Mouse (Mus musculus): ENCODE measurements at regions not wholly inside any gene's neighbourhood (a gene's known extent, or its start where the extent isn't known, plus 50 kb on each side); places are given as distances from the start of the nearest gene placed in this dataset.

- no peak for ATAC-seq (ENCODE audit: insufficient number of reproducible peaks, low FRiP score, low TSS enrichment, low read depth)
- no peak overlapping the region for H3K9ac ChIP-seq
- no peaks in the 10 kb centered on the region for H3K4me1 ChIP-seq
- H3K4me3 ChIP-seq: no peak overlapping the region
- H3K36me3 ChIP-seq: no peaks in the 10 kb centered on the region
- no peak overlapping the region for H3K4me2 ChIP-seq
- no peaks in the 10 kb centered on the region for H3K9me3 ChIP-seq
- no peak overlapping the region for H3K27ac ChIP-seq
- H3K27me3 ChIP-seq: no peaks in the 10 kb centered on the region
- 53% methylated on average over 1 of the region's 1 CpGs for WGBS
Observed at GRCm38 (mm10) chr6:109533526-109533925, 705.1 kb downstream of the Edem1 start.

- ATAC-seq (ENCODE audit: insufficient number of reproducible peaks, low FRiP score, low TSS enrichment, low read depth): 0 out of 2 replicates have a peak, but pooled peaks have one; percentile 35
- Histone ChIP-seq H3K4me1 (no peaks in the 10 kb centered on the region), H3K9ac (no peak overlapping the region), H3K27me3 (no peaks in the 10 kb centered on the region), H3K9me3 (no peaks in the 10 kb centered on the region), H3K4me3 (no peak overlapping the region), H3K4me2 (no peak overlapping the region), H3K27ac (no peak overlapping the region), H3K36me3 (no peaks in the 10 kb centered on the region)
- WGBS: 57% methylated on average over 7 of the region's 7 CpGs
Observed at GRCm38 (mm10) chr6:109542980-109543976, 714.8 kb downstream of the Edem1 start.

- H3K4me1 ChIP-seq: no peaks in the 10 kb centered on the region
- WGBS: 59% methylated on average over 2 of the region's 2 CpGs
- no peak for ATAC-seq (ENCODE audit: insufficient number of reproducible peaks, low FRiP score, low TSS enrichment, low read depth)
Observed at GRCm38 (mm10) chr6:109552316-109552715, 723.9 kb downstream of the Edem1 start.

More at GRCm38 (mm10) chr6:109552316-109552715, 723.9 kb downstream of the Edem1 start:
- no peak overlapping the region for H3K27ac ChIP-seq
- no peaks in the 10 kb centered on the region for H3K27me3 ChIP-seq
- H3K9ac ChIP-seq: no peak overlapping the region
- H3K36me3 ChIP-seq: no peaks in the 10 kb centered on the region
- no peak overlapping the region for H3K4me2 ChIP-seq
- no peaks in the 10 kb centered on the region for H3K9me3 ChIP-seq
- no peak overlapping the region for H3K4me3 ChIP-seq

Measured in limb, embryonic 15.5 days (tissue).